Mouse (Mus musculus): Measurements from ENCODE around the gene Prr15. TPM values are rescaled to one million over a fixed set of nuclear protein-coding genes. Genes with fewer than 3 reads are reported as not detected.

The Prr15 gene
- polyA plus RNA-seq, 1 experiment, result 0.04 TPM

- Histone ChIP-seq H3ac (ENCODE audit: control insufficient read depth, insufficient read length, low read depth) (no peak overlapping the region), H3K27me3 (ENCODE audit: control insufficient read depth, insufficient read depth, insufficient read length) (no peaks in the 10 kb centered on the region), H3K4me3 (ENCODE audit: insufficient read depth, poor library complexity, severe bottlenecking) (no peak overlapping the region), H3K36me3 (ENCODE audit: control insufficient read depth, insufficient read depth) (no peaks in the 10 kb centered on the region), H3K79me2 (ENCODE audit: control insufficient read depth, insufficient read depth) (no peaks in the 10 kb centered on the region), H3K79me3 (ENCODE audit: low read depth) (no peaks in the 10 kb centered on the region)
- TF ChIP-seq MAX (IDR thresholded peaks at IDR 0.05) (no peak), CEBPB (IDR thresholded peaks at IDR 0.05; ENCODE audit: low read depth) (no peak), USF1 (IDR thresholded peaks at IDR 0.05; ENCODE audit: low read depth) (no peak), MYOD1 (IDR thresholded peaks at IDR 0.05; ENCODE audit: control insufficient read depth, insufficient read length, low read depth) (no peak), FOSL1 (IDR thresholded peaks at IDR 0.05; ENCODE audit: insufficient read depth, low read length, poor library complexity, severe bottlenecking) (no peak)
Observed at GRCm38 (mm10) chr6:54299417-54299816, 26.2 kb upstream of the Prr15 start.

- Histone ChIP-seq H3K79me2 (ENCODE audit: control insufficient read depth, insufficient read depth) (no peaks in the 10 kb centered on the region), H3K27me3 (ENCODE audit: control insufficient read depth, insufficient read depth, insufficient read length) (no peaks in the 10 kb centered on the region), H3K79me3 (ENCODE audit: low read depth) (no peaks in the 10 kb centered on the region), H3K36me3 (ENCODE audit: control insufficient read depth, insufficient read depth) (no peaks in the 10 kb centered on the region), H3ac (ENCODE audit: control insufficient read depth, insufficient read length, low read depth) (no peak overlapping the region), H3K4me3 (ENCODE audit: insufficient read depth, poor library complexity, severe bottlenecking) (no peak overlapping the region)
- no peak for TF ChIP-seq USF1 (IDR thresholded peaks at IDR 0.05; ENCODE audit: low read depth)
Observed at GRCm38 (mm10) chr6:54305777-54306176, 19.9 kb upstream of the Prr15 start.

GRCm38 (mm10) chr6:54313071-54313470 lies 12.6 kb upstream of the Prr15 start:
- Histone ChIP-seq H3K79me2 (ENCODE audit: control insufficient read depth, insufficient read depth) (no peaks in the 10 kb centered on the region), H3K36me3 (ENCODE audit: control insufficient read depth, insufficient read depth) (no peaks in the 10 kb centered on the region), H3K79me3 (ENCODE audit: low read depth) (no peaks in the 10 kb centered on the region), H3ac (ENCODE audit: control insufficient read depth, insufficient read length, low read depth) (no peak overlapping the region), H3K27me3 (ENCODE audit: control insufficient read depth, insufficient read depth, insufficient read length) (no peaks in the 10 kb centered on the region), H3K4me3 (ENCODE audit: insufficient read depth, poor library complexity, severe bottlenecking) (no peak overlapping the region)
- no peak for TF ChIP-seq CEBPB (IDR thresholded peaks at IDR 0.05; ENCODE audit: low read depth)
- no peak for TF ChIP-seq FOSL1 (IDR thresholded peaks at IDR 0.05; ENCODE audit: insufficient read depth, low read length, poor library complexity, severe bottlenecking)
- TF ChIP-seq USF1 (IDR thresholded peaks at IDR 0.05; ENCODE audit: low read depth), result no peak
- TF ChIP-seq CTCF (IDR thresholded peaks at IDR 0.05; ENCODE audit: control insufficient read depth, insufficient read depth, insufficient read length), result no peak
- TF ChIP-seq MAX (IDR thresholded peaks at IDR 0.05), result no peak
- no peak for TF ChIP-seq MYOG (IDR thresholded peaks at IDR 0.05; ENCODE audit: control insufficient read depth, extremely low read depth, insufficient read length)
- no peak for TF ChIP-seq MYOD1 (IDR thresholded peaks at IDR 0.05; ENCODE audit: control insufficient read depth, insufficient read length, low read depth)

GRCm38 (mm10) chr6:54318618-54319017 lies 7.0 kb upstream of the Prr15 start:
- no peaks in the 10 kb centered on the region for H3K79me3 ChIP-seq (ENCODE audit: low read depth)
- no peak overlapping the region for H3K4me3 ChIP-seq (ENCODE audit: insufficient read depth, poor library complexity, severe bottlenecking)
- no peaks in the 10 kb centered on the region for H3K27me3 ChIP-seq (ENCODE audit: control insufficient read depth, insufficient read depth, insufficient read length)
- no peaks in the 10 kb centered on the region for H3K79me2 ChIP-seq (ENCODE audit: control insufficient read depth, insufficient read depth)
- TF ChIP-seq MYOD1 (IDR thresholded peaks at IDR 0.05; ENCODE audit: control insufficient read depth, insufficient read length, low read depth) (no peak), CTCF (IDR thresholded peaks at IDR 0.05; ENCODE audit: control insufficient read depth, insufficient read depth, insufficient read length) (no peak), MAX (IDR thresholded peaks at IDR 0.05) (no peak), FOSL1 (IDR thresholded peaks at IDR 0.05; ENCODE audit: insufficient read depth, low read length, poor library complexity, severe bottlenecking) (no peak), CEBPB (IDR thresholded peaks at IDR 0.05; ENCODE audit: low read depth) (no peak), USF1 (IDR thresholded peaks at IDR 0.05; ENCODE audit: low read depth) (no peak), MYOG (IDR thresholded peaks at IDR 0.05; ENCODE audit: control insufficient read depth, extremely low read depth, insufficient read length) (no peak)
- no peaks in the 10 kb centered on the region for H3K36me3 ChIP-seq (ENCODE audit: control insufficient read depth, insufficient read depth)
- no peak overlapping the region for H3ac ChIP-seq (ENCODE audit: control insufficient read depth, insufficient read length, low read depth)

- no peaks in the 10 kb centered on the region for H3K36me3 ChIP-seq (ENCODE audit: control insufficient read depth, insufficient read depth)
- H3K79me2 ChIP-seq (ENCODE audit: control insufficient read depth, insufficient read depth), result no peaks in the 10 kb centered on the region
- no peak overlapping the region for H3ac ChIP-seq (ENCODE audit: control insufficient read depth, insufficient read length, low read depth)
- H3K4me3 ChIP-seq (ENCODE audit: insufficient read depth, poor library complexity, severe bottlenecking), result no peak overlapping the region
- no peaks in the 10 kb centered on the region for H3K79me3 ChIP-seq (ENCODE audit: low read depth)
- TF ChIP-seq CEBPB (IDR thresholded peaks at IDR 0.05; ENCODE audit: low read depth), result no peak
- no peak for TF ChIP-seq MYOD1 (IDR thresholded peaks at IDR 0.05; ENCODE audit: control insufficient read depth, insufficient read length, low read depth)
- TF ChIP-seq MAX (IDR thresholded peaks at IDR 0.05), result no peak
- H3K27me3 ChIP-seq (ENCODE audit: control insufficient read depth, insufficient read depth, insufficient read length), result no peaks in the 10 kb centered on the region
Observed at GRCm38 (mm10) chr6:54319198-54319597, 6.4 kb upstream of the Prr15 start.

- no peaks in the 10 kb centered on the region for H3K79me3 ChIP-seq (ENCODE audit: low read depth)
Observed at GRCm38 (mm10) chr6:54320236-54320635, 5.4 kb upstream of the Prr15 start.

More at GRCm38 (mm10) chr6:54320236-54320635, 5.4 kb upstream of the Prr15 start:
- Histone ChIP-seq H3K36me3 (ENCODE audit: control insufficient read depth, insufficient read depth) (no peaks in the 10 kb centered on the region), H3K27me3 (ENCODE audit: control insufficient read depth, insufficient read depth, insufficient read length) (no peaks in the 10 kb centered on the region), H3K79me2 (ENCODE audit: control insufficient read depth, insufficient read depth) (no peaks in the 10 kb centered on the region), H3K4me3 (ENCODE audit: insufficient read depth, poor library complexity, severe bottlenecking) (no peak overlapping the region), H3ac (ENCODE audit: control insufficient read depth, insufficient read length, low read depth) (no peak overlapping the region)
- TF ChIP-seq CEBPB (IDR thresholded peaks at IDR 0.05; ENCODE audit: low read depth) (no peak), CTCF (IDR thresholded peaks at IDR 0.05; ENCODE audit: control insufficient read depth, insufficient read depth, insufficient read length) (no peak), MYOG (IDR thresholded peaks at IDR 0.05; ENCODE audit: control insufficient read depth, extremely low read depth, insufficient read length) (no peak), FOSL1 (IDR thresholded peaks at IDR 0.05; ENCODE audit: insufficient read depth, low read length, poor library complexity, severe bottlenecking) (no peak), MAX (IDR thresholded peaks at IDR 0.05) (no peak), MYOD1 (IDR thresholded peaks at IDR 0.05; ENCODE audit: control insufficient read depth, insufficient read length, low read depth) (no peak), USF1 (IDR thresholded peaks at IDR 0.05; ENCODE audit: low read depth) (no peak)

All from C2C12 (cell line).